Mouse (Mus musculus) monocyte, adult 5-6 weeks (primary cell): Measurements from ENCODE around the gene Olfr884. TPM values are rescaled to one million over a fixed set of nuclear protein-coding genes. Genes with fewer than 3 reads are reported as not detected.

ENCODE experiments used
- ATAC-seq: fragments of 153-309, 156-312 bp; replicated peaks from 2 replicates; pipeline ENCODE4 v1.8.0; 2017; ENCODE audit warnings: mild to moderate bottlenecking; ENCODE audit not compliant: low TSS enrichment, insufficient number of reproducible peaks, severe bottlenecking, poor library complexity, low FRiP score
- total RNA-seq: library from RNA; stranded (forward); fragments of 200-1000, 200-491, 200-594 nt; gene quantifications from 3 replicates; pipeline ENCODE4 v1.2.3, GENCODE M21; 2017

Gene Olfr884
- not detected in 3 replicates for total RNA-seq

DNA sequence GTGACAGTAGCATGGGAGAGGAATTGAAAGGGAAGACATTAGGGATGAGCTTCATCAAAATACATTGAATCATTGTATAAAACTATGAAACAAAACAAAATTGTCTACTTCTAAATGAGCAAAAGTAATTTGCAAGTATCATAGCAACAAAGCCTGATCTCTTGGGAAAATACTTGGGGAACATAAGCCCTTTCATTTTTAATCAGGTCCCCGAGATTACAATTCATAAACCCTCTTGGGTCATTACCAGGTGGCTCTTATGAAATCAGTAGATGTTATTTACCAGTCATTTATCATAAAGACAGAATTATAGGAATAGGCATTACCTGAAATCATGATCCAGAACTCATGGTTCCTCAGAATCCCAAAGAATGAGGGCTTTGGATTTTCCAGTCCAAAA, at the start of gene Olfr884:
Olfr884 (plus strand) TSS at position 301 of the 400 bp plus-strand sequence.
- no peak for ATAC-seq

DNA sequence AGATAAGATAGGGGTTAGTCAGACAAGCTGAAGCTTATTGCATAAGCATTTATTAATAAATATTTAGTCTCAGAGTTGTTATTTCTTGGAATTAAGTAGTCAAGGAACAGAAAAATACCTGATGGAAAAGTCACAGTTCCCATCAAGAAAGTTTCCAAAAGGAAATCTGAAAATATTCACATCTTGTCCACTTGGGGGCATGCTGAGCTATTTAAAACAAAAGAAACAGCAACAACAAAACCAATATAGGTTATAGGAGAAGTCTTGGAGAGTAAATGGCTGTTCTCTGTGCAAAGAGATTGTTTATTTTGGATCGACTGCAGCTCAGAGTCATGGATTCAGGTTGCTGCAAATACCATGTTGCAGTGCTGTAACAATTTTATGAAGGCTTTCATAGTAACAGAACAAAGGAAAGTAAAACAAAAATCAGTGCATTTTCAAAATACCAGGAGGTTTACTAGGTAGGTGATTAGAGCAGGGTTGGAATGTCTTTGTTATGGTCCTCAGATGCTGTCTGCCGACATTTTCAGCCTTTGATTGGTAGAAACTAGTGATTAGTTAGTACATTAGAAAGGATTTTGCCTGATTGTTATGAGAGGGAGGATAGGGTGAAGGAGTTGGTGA, 47.7 kb upstream of the Olfr884 start:
- ATAC-seq = no peak

GRCm38 (mm10) chr9:38000021-38000420, 46.3 kb upstream of the Olfr884 start:
- no peak for ATAC-seq

DNA sequence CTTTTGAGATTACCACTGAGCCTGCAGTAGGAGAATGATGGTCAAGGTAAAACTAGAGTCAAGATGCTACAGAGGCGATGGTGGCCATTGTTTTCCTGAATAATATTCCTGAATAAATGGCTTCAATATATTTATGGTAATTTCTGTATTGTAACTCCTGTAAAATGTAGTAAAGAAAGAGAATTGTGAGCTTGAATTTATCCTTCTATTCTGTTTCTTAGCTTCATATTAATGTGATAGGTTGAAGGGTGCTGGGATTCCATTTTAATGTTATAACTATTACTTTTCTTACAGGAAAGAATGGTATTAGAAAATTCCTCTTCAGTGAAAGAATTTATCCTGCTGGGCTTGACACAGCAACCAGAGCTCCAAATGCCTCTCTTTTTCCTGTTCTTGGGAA, 20.8 kb upstream of the Olfr884 start, which contains the start of gene Olfr883:
Olfr883 (plus strand) TSS at position 301 of the 400 bp plus-strand sequence.
- no peak for ATAC-seq

- no peak for ATAC-seq
Observed at GRCm38 (mm10) chr9:38061022-38061421, 14.7 kb downstream of the Olfr884 start, which contains the start of gene Olfr885. Olfr885 (plus strand) TSS chr9:38061322.

DNA sequence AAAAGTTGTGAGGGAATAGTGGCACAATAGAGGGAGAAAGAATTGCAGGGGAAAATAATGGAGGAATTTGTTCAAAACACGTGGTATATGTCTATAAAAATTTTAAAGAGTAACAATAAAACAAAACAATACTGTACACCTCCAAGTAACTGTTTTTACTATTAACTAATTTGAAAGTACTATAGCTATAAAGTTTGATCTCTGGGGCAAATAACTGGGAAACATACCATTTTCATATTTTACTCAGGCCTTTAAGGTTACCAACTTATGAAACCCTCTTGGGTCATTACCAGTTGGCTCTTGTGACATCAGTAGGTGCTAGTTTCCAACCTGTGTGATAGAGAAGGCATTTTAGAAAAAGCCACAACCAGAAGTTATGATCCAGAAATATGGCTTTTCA, 37.4 kb downstream of the Olfr884 start, which contains the start of gene Olfr887:
Olfr887 (plus strand) TSS at position 301 of the 400 bp plus-strand sequence.
- no peak for ATAC-seq

Other genes starting within 250 kb of the Olfr884 start
- not detected in 3 replicates for gene Olfr876, start 243.5 kb upstream of the Olfr884 start, total RNA-seq
- gene Olfr877, start 192.3 kb upstream of the Olfr884 start, total RNA-seq = not detected in 3 replicates
- not detected in 3 replicates for gene Olfr145, start 149.8 kb upstream of the Olfr884 start, total RNA-seq
- gene Olfr878, start 128.7 kb upstream of the Olfr884 start, total RNA-seq = not detected in 3 replicates
- 0.38 TPM in 1 of 3 replicates, not detected in the others for gene Olfr881, start 54.7 kb upstream of the Olfr884 start, total RNA-seq
- not detected in 3 replicates for gene Olfr883, start 20.7 kb upstream of the Olfr884 start, total RNA-seq
- gene Olfr885, start 14.8 kb downstream of the Olfr884 start, total RNA-seq = not detected in 3 replicates
- not detected in 3 replicates for gene Olfr887, start 37.5 kb downstream of the Olfr884 start, total RNA-seq
- gene Olfr888, start 61.6 kb downstream of the Olfr884 start, total RNA-seq = not detected in 3 replicates
- gene Olfr889, start 68.6 kb downstream of the Olfr884 start, total RNA-seq = not detected in 3 replicates
- not detected in 3 replicates for gene Olfr890, start 96.0 kb downstream of the Olfr884 start, total RNA-seq
- not detected in 3 replicates for gene Olfr891, start 134.3 kb downstream of the Olfr884 start, total RNA-seq
- not detected in 3 replicates for gene Olfr893, start 161.8 kb downstream of the Olfr884 start, total RNA-seq
- gene Olfr894, start 171.5 kb downstream of the Olfr884 start, total RNA-seq = not detected in 3 replicates
- not detected in 3 replicates for gene Olfr143, start 206.2 kb downstream of the Olfr884 start, total RNA-seq
- not detected in 3 replicates for gene Olfr895, start 221.3 kb downstream of the Olfr884 start, total RNA-seq
- not detected in 3 replicates for gene Olfr896-ps1, start 244.6 kb downstream of the Olfr884 start, total RNA-seq